Mouse (Mus musculus) naive thymus-derived CD4-positive, alpha-beta T cell, adult 2 months (primary cell): ENCODE results near the gene Naf1.

Source experiments
- DNase-seq: peaks from one replicate; pipeline ENCODE4 v3.0.0-alpha.2; 2011; ENCODE audit warnings: low read depth

Gene Naf1

GRCm38 (mm10) chr8:66860023-66860422 is at the start of gene Naf1:
TSS of gene Naf1 (plus strand) at chr8:66860217.
- DNase-seq, result peak; percentile 93

DNA sequence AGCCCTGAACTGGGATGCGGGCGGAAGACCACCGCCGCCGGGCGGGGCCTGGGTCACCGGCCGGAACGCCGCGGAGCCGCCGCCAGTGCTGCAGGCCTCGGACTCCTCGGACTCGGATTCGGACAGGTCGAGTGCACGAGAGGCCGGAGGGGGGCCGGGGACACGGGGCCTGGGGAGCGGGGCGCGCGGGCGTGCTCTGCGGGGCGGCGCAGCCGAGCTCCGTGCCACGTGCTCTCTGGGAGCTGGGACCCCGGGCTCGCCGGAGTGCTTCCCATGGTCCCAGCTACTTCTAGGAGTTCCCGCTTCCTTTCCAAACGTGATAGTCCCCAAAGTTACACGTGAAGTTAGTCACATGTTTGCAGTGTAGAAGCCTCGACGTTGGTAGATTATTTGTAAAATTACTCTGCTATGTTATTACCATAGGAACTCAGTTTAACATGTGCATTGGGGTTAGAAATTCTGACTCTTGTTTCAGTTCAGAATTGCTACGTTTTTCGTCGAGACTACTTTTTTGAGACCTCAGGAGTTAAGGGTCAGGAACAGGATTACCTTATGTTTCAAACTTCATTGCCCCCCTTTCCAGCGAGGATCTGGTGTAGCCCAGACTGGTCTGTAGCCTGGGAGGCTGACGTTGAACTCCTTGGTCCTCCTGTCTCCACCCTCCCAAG is 1.0 kb downstream of the Naf1 start:
- DNase-seq, result peak; percentile 55

- DNase-seq, result peak; percentile 16
These were observed 1.8 kb downstream of the Naf1 start for GRCm38 (mm10) chr8:66861589-66862500.

DNA sequence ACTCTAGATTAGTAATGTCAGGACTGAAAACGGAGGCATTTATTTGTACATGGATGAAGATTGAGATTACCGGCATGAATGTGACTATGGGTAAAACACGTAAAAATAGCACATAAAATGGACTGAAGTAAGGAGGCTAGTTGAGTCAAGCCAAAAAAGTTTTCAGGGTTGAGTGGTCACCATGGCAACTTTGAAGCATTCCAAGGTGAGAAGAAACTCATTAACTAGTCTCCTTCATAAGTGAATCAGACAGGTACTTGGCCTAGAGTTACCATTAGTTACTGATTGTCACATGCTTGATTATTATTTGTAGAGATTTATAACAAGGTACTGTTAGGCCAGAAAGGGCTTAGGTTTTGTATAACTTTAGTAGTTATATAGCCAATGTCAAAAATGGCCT is 3.7 kb downstream of the Naf1 start:
- DNase-seq, result no peak

GRCm38 (mm10) chr8:66865120-66865519 is 5.1 kb downstream of the Naf1 start:
- no peak for DNase-seq

DNA sequence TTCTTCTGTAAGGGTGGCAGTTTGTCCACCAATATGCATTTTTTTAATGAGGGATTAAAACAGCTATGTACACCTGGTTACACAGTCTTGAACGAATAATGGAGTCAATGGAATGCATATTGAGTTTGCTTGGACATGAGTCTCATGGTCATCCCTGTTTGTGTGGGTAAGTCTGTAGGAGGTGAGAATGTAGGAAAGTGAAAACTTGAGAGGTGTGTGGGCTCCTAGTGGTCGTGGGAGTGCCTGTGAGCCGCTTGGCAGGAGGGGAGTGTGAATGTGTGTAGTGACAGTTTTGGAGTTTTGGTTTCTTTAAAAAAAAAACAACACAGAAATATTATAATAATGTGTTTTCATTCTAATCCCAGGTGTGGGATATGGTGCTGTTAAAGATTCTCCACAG is 7.7 kb downstream of the Naf1 start:
- DNase-seq, result no peak

GRCm38 (mm10) chr8:66869211-66869932 is 9.4 kb downstream of the Naf1 start:
- DNase-seq, result no peak

DNA sequence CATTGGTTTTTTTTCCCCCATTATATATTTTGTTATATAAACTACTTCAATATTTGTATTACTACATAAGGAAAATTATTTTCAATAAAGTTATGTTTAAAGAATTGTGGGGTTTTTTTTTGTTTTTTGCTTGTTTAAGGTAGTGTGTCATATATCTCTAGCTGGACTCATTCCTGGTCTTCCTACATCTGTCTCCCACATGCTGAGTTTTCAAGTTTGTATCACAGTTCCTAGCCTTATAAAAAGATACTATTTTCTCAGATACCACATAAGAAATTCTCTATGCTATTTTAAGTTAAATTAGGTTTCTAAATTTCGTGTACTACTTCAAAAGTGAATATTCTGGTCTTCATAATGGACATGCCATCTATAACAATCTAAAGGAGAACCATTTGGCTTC is 23.8 kb downstream of the Naf1 start:
- no peak for DNase-seq

GRCm38 (mm10) chr8:66891879-66892278 is 31.9 kb downstream of the Naf1 start:
- no peak for DNase-seq

GRCm38 (mm10) chr8:66905000-66905399 is 45.0 kb downstream of the Naf1 start:
- no peak for DNase-seq

DNA sequence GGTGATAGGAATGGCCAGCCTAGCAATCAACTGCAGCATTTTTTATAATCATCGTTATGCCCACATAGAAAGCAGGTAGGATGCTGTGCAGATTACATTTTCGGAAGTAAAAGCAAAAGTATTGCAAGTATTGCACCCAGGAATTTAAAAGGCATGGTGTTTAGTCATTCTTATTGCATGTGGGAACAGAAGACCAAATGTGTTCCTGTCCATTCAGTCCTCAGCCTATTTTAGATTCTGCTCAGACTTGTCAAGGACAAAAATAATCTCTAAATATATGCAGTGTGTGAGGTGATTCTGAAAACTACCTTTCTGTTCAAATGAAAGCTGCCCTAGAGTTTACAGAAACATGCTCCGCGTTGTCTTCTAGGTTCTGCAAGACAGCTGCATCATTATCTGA is 45.5 kb downstream of the Naf1 start:
- no peak for DNase-seq

DNA sequence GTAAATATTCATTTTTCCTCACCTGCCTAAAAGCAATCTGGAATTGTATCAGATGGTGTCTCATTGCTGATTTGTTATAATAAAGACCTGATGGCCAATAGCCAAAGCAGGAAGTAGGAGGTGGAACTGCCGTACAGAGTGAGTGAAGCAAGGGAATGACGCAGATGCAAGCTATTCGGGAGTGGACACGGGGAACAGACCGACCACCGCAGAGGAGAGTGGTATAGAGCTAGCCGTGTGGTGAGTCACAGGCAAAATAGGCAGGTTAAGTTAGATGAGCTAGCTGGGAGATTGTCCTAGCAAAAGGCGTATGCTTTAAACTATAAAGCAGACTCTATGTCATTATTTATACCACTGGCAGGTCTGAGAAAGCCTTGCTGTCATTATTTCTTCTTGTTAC is 46.1 kb downstream of the Naf1 start:
- DNase-seq, result no peak

DNA sequence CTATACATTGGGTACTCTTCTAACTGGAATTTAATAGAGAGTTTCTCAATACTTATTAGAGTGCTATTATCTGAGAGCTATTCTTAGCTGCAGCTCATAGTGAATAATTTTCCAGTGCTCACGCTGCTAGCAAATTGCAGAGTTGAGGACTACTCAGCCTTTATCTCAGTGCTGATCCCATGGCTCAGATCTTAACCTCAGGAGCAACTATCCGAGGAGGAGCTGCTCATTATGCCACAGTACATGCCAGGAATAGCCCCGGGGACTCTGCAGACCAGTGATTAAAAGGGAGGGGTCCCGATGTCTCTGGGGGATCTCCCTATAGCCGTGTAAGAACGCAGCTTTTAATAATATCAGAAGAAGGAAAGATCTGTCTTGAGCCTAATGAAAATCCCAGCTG is 50.7 kb downstream of the Naf1 start:
- DNase-seq, result no peak

DNA sequence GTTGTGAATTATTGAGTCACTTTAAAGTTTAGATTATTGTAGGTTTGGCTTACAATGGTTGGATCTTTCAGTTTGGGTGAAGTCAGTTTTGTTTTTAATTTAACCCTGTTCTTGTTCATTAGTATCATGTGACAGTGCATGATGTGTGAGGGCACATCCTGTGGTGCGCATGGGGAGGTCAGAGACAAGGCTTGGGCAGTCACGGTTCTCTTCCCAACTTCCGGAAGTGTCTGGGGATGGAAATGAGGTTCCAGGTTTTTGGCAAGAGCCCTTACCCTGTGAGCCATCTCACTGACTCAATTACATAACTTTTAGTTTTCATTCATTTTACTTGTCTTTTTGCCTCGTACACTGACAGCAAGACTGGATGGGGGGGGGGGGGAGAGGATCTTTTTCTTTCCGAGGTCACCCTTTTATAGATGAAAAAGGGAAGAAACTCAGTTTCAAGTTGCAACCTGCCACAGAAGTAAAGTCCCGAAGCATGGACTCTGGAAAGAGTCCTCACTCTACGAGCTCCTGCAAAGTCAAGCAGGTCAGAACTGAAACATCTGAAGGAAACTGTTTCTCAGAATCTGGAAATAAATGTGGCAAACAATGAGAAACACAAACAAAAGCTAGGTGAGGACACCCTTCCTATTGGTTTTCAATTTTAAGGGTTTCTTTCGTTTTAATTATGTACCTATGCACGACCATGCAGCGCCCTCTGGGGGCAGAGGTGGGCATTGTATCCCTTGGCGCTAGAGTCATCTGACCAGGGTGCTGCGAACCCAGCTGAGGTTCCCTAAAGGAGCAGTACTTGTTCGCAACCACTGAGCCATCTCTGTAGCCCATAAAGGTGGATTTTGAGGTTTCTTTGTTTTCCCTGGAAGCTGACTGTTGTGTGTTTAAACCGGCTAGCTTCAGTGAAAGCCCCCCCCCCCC is 53.9 kb downstream of the Naf1 start:
- DNase-seq, result peak; percentile 32

- no peak for DNase-seq
These were observed 56.0 kb downstream of the Naf1 start for GRCm38 (mm10) chr8:66916056-66916455.

DNA sequence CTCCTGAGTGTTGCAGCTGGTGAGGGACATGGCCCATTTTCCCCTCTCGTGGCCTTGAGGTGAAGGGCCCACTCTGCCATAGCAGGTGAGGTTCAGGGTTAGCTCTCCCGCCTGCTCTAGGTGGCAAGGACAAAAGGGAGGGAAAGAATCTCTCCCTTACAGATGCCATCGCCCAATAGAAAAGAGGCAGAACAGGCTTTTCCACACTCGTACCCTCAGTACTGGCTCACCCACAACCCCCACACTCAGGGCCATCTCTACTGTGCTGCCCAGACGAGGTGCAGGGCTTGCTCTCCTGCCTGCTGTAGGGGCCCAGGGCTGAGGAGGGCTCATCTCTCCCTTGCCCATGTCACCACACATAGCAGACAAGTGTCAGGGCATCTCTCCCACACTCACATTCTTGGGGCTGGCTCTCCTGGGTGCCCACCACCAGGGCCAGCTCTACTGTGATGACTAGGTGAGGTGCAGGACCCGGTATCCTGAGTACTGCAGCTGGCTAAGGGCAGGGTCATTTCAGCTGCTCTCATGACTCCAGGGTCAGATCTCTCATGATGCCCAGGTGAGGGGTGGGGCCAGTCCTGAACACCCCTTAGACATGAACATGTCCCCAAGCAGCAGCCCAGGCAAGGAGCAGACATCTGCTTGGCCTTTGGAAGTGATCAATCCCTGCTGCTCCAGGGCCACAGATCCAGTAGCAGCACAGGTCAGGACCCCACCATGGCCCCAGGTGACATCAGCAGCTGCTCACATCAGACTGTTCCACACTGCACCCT is 57.9 kb downstream of the Naf1 start:
- DNase-seq, result no peak

- DNase-seq, result no peak
These were observed 58.5 kb downstream of the Naf1 start for GRCm38 (mm10) chr8:66918471-66918870.

- no peak for DNase-seq
These were observed 73.7 kb downstream of the Naf1 start for GRCm38 (mm10) chr8:66933746-66934145.

DNA sequence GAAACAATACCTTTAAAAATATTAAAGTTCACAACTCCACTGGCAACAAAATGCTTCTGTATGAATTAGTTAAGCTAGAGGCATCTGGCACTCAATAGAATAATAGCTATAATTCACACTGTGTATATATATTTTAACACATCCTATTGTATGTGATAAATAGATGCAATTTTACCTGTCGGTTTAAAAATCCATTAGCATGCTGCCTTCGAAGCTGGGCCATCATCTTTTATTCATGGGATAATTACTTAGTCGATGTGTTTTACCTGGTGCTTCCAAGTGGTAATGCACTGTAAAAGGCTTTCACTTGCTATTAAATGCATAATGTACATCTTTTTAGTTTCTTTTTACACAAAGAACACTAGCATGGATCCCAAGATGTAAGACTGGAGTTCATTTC is 76.2 kb downstream of the Naf1 start:
- no peak for DNase-seq
